Mouse (Mus musculus): ENCODE data around the gene Rab2b.

DNA sequence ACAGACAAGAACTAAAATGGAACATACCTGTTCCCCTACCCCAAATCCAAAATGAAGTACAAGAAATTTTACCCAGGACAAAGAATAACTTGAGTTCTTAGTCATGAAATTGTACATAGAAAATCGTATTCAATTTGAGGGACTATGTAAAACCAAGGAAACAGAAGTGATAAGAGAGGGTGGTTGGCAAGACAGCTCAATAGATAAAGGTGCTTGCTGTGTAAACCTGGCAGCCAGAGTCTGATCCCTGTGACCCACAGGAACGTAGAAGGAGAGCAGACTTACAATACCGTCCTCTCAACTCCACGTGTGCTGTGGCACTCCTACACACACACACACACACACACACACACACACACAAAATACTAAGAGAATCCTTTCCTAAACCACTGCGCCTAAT is 62.1 kb downstream of the Rab2b start:
- TF ChIP-seq CTCF (IDR thresholded peaks at IDR 0.05; ENCODE audit: low read depth) (no peak), EP300 (IDR thresholded peaks at IDR 0.05; ENCODE audit: low read depth) (no peak)
